Mouse (Mus musculus): Measurements from ENCODE around the gene Lrrc8d. TPM values are rescaled to one million over a fixed set of nuclear protein-coding genes. Genes with fewer than 3 reads are reported as not detected.

The Lrrc8d gene
- polyA plus RNA-seq, 1 experiment, result 34.4 TPM

GRCm38 (mm10) chr5:105801031-105801529 is 101.3 kb downstream of the Lrrc8d start:
- H3K4me3 ChIP-seq (ENCODE audit: insufficient read depth, low read depth, low read length), result no peak overlapping the region
- H3K27me3 ChIP-seq (replicated peaks; ENCODE audit: control insufficient read depth, insufficient read depth, low read length), result no peaks in the 10 kb centered on the region
- H3K27ac ChIP-seq (ENCODE audit: insufficient read depth, low read depth, low read length), result peak overlapping the region; percentile 87
- peaks cover 35% of the 10 kb centered on the region for H3K4me1 ChIP-seq (ENCODE audit: control insufficient read depth, insufficient read depth, low read length)
- H3K36me3 ChIP-seq (ENCODE audit: control insufficient read depth, insufficient read depth, low read length), result no peaks in the 10 kb centered on the region
- 31% methylated on average over 10 of the region's 10 CpGs for WGBS
- TF ChIP-seq CTCF (conservative IDR thresholded peaks at IDR 0.05; ENCODE audit: insufficient read depth, insufficient read length, low read depth, low read length) (no peak), POLR2A (IDR thresholded peaks at IDR 0.05; ENCODE audit: low read depth, low read length) (no peak)
- peak; percentile 80 for DNase-seq

GRCm38 (mm10) chr5:105805955-105806354 is 106.2 kb downstream of the Lrrc8d start:
- Histone ChIP-seq H3K27me3 (replicated peaks; ENCODE audit: control insufficient read depth, insufficient read depth, low read length) (no peaks in the 10 kb centered on the region), H3K27ac (ENCODE audit: insufficient read depth, low read depth, low read length) (no peak overlapping the region), H3K36me3 (ENCODE audit: control insufficient read depth, insufficient read depth, low read length) (no peaks in the 10 kb centered on the region), H3K4me3 (ENCODE audit: insufficient read depth, low read depth, low read length) (no peak overlapping the region), H3K4me1 (ENCODE audit: control insufficient read depth, insufficient read depth, low read length) (peaks cover 35% of the 10 kb centered on the region)
- 41% methylated on average over 12 of the region's 12 CpGs for WGBS
- TF ChIP-seq POLR2A (IDR thresholded peaks at IDR 0.05; ENCODE audit: low read depth, low read length) (no peak), CTCF (conservative IDR thresholded peaks at IDR 0.05; ENCODE audit: insufficient read depth, insufficient read length, low read depth, low read length) (no peak)
- peak; percentile 42 for DNase-seq

- no peak for TF ChIP-seq POLR2A (IDR thresholded peaks at IDR 0.05; ENCODE audit: low read depth, low read length)
- no peak for TF ChIP-seq CTCF (conservative IDR thresholded peaks at IDR 0.05; ENCODE audit: insufficient read depth, insufficient read length, low read depth, low read length)
- Histone ChIP-seq H3K4me3 (ENCODE audit: insufficient read depth, low read depth, low read length) (no peak overlapping the region), H3K36me3 (ENCODE audit: control insufficient read depth, insufficient read depth, low read length) (peaks cover 4% of the 10 kb centered on the region), H3K4me1 (ENCODE audit: control insufficient read depth, insufficient read depth, low read length) (peaks cover 25% of the 10 kb centered on the region), H3K27ac (ENCODE audit: insufficient read depth, low read depth, low read length) (peak overlapping the region; percentile 12; the same call in 1 of the 2 replicates), H3K27me3 (replicated peaks; ENCODE audit: control insufficient read depth, insufficient read depth, low read length) (no peaks in the 10 kb centered on the region)
- 28% methylated on average over 7 of the region's 7 CpGs for WGBS
- DNase-seq, result peak; percentile 77
Measured at GRCm38 (mm10) chr5:105807461-105807860, 107.7 kb downstream of the Lrrc8d start.

GRCm38 (mm10) chr5:105809056-105809455 is 109.3 kb downstream of the Lrrc8d start:
- DNase-seq, result no peak
- WGBS, result 59% methylated on average over 11 of the region's 11 CpGs

GRCm38 (mm10) chr5:105813036-105813435 is 113.3 kb downstream of the Lrrc8d start:
- 78% methylated on average over 14 of the region's 14 CpGs for WGBS
- Histone ChIP-seq H3K27me3 (replicated peaks; ENCODE audit: control insufficient read depth, insufficient read depth, low read length) (no peaks in the 10 kb centered on the region), H3K36me3 (ENCODE audit: control insufficient read depth, insufficient read depth, low read length) (peaks cover 7% of the 10 kb centered on the region), H3K4me3 (ENCODE audit: insufficient read depth, low read depth, low read length) (no peak overlapping the region), H3K4me1 (ENCODE audit: control insufficient read depth, insufficient read depth, low read length) (peaks cover 31% of the 10 kb centered on the region), H3K27ac (ENCODE audit: insufficient read depth, low read depth, low read length) (no peak overlapping the region)
- TF ChIP-seq POLR2A (IDR thresholded peaks at IDR 0.05; ENCODE audit: low read depth, low read length) (no peak), CTCF (conservative IDR thresholded peaks at IDR 0.05; ENCODE audit: insufficient read depth, insufficient read length, low read depth, low read length) (no peak)
- DNase-seq, result peak; percentile 86

More at GRCm38 (mm10) chr5:105809056-105809455, 109.3 kb downstream of the Lrrc8d start:
- H3K27ac ChIP-seq (ENCODE audit: insufficient read depth, low read depth, low read length), result no peak overlapping the region
- peaks cover 30% of the 10 kb centered on the region for H3K4me1 ChIP-seq (ENCODE audit: control insufficient read depth, insufficient read depth, low read length)
- H3K27me3 ChIP-seq (replicated peaks; ENCODE audit: control insufficient read depth, insufficient read depth, low read length), result no peaks in the 10 kb centered on the region
- peaks cover 7% of the 10 kb centered on the region for H3K36me3 ChIP-seq (ENCODE audit: control insufficient read depth, insufficient read depth, low read length)
- TF ChIP-seq POLR2A (IDR thresholded peaks at IDR 0.05; ENCODE audit: low read depth, low read length) (no peak), CTCF (conservative IDR thresholded peaks at IDR 0.05; ENCODE audit: insufficient read depth, insufficient read length, low read depth, low read length) (no peak)
- no peak overlapping the region for H3K4me3 ChIP-seq (ENCODE audit: insufficient read depth, low read depth, low read length)

GRCm38 (mm10) chr5:105813974-105814373 is 114.2 kb downstream of the Lrrc8d start:
- H3K27ac ChIP-seq (ENCODE audit: insufficient read depth, low read depth, low read length), result no peak overlapping the region
- peaks cover 35% of the 10 kb centered on the region for H3K4me1 ChIP-seq (ENCODE audit: control insufficient read depth, insufficient read depth, low read length)
- H3K4me3 ChIP-seq (ENCODE audit: insufficient read depth, low read depth, low read length), result no peak overlapping the region
- peaks cover 7% of the 10 kb centered on the region for H3K36me3 ChIP-seq (ENCODE audit: control insufficient read depth, insufficient read depth, low read length)
- DNase-seq, result peak; percentile 91
- WGBS, result 71% methylated on average over 10 of the region's 10 CpGs
- no peaks in the 10 kb centered on the region for H3K27me3 ChIP-seq (replicated peaks; ENCODE audit: control insufficient read depth, insufficient read depth, low read length)
- TF ChIP-seq POLR2A (IDR thresholded peaks at IDR 0.05; ENCODE audit: low read depth, low read length) (no peak), CTCF (conservative IDR thresholded peaks at IDR 0.05; ENCODE audit: insufficient read depth, insufficient read length, low read depth, low read length) (no peak)

- Histone ChIP-seq H3K27ac (ENCODE audit: insufficient read depth, low read depth, low read length) (0 out of 2 replicates have a peak overlapping the region, but pooled peaks have one; percentile 3), H3K4me3 (ENCODE audit: insufficient read depth, low read depth, low read length) (no peak overlapping the region), H3K4me1 (ENCODE audit: control insufficient read depth, insufficient read depth, low read length) (peaks cover 33% of the 10 kb centered on the region), H3K36me3 (ENCODE audit: control insufficient read depth, insufficient read depth, low read length) (peaks cover 7% of the 10 kb centered on the region), H3K27me3 (replicated peaks; ENCODE audit: control insufficient read depth, insufficient read depth, low read length) (no peaks in the 10 kb centered on the region)
- 60% methylated on average over 14 of the region's 14 CpGs for WGBS
- DNase-seq, result peak; percentile 54
- TF ChIP-seq CTCF (conservative IDR thresholded peaks at IDR 0.05; ENCODE audit: insufficient read depth, insufficient read length, low read depth, low read length), result no peak
- TF ChIP-seq POLR2A (IDR thresholded peaks at IDR 0.05; ENCODE audit: low read depth, low read length), result no peak
Measured at GRCm38 (mm10) chr5:105816118-105816517, 116.3 kb downstream of the Lrrc8d start.
